In the genomic region with DNA sequence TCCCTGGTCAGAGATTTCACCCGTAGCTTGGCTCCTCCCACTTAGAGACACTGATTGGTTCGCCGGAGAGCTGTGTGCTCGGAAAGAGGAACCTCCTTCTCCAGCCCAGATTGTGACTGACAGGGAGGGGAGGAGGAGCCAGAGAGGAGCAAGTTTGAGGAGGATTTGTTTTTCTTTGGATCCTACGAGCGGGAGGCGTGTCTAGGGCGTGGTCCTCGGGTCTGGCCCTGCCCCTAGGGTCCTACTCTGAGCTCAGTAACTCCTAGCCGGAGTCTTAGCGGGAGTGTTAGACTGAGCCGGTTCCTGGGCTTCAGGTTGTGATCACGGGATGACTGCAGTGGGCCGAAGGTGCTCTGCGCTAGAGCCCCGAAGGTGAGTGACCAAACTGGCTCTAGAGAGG, we compare ENCODE assay signal across 8 mouse cellular contexts. TPM values are rescaled to one million over a fixed set of nuclear protein-coding genes. Genes with fewer than 3 reads are reported as not detected.
DNase-seq lines count a peak whose midpoint lies in the region; ATAC-seq and TF ChIP-seq lines count a peak whose summit lies in the region.

No protein-coding gene starts in this region.

- H3K4me1 ChIP-seq in brown adipose tissue, adult 24 weeks (ENCODE audit: control insufficient read depth, insufficient read depth, insufficient read length, low read length): peaks cover 6% of the 10 kb centered on the region; the same call in 1 of the 2 replicates
- H3K4me1 ChIP-seq in heart, embryonic 14.5 days (ENCODE audit: control insufficient read depth in 2 of 2, insufficient read depth in 2 of 2, low read length in 2 of 2): peaks cover 6 to 13% of the 10 kb centered on the region in 2 experiments
- peaks cover 0 to 4% of the 10 kb centered on the region in 2 experiments; a peak in 1 of 4 replicates for H3K4me1 ChIP-seq in liver, embryonic 14.5 days (replicated peaks; ENCODE audit: control insufficient read depth in 2 of 2, insufficient read depth in 2 of 2, low read length in 1 of 2)
- peaks cover 3% of the 10 kb centered on the region; the same call in 1 of the 2 replicates for H3K4me1 ChIP-seq in neural tube, embryonic 11.5 days (ENCODE audit: control insufficient read depth, insufficient read depth, low read length)
- H3K4me1 ChIP-seq in stomach, postnatal 0 days (replicated peaks; ENCODE audit: control insufficient read depth, insufficient read depth): no peaks in the 10 kb centered on the region

- TF ChIP-seq CTCF in liver, embryonic 14.5 days (IDR thresholded peaks at IDR 0.05; ENCODE audit: low read depth): no peak
- TF ChIP-seq CTCF in stomach, postnatal 0 days (IDR thresholded peaks at IDR 0.05; ENCODE audit: low read depth): no peak

- H3K36me3 ChIP-seq in heart, embryonic 14.5 days (ENCODE audit: control insufficient read depth, insufficient read depth, low read length): no peaks in the 10 kb centered on the region
- no peaks in the 10 kb centered on the region for H3K36me3 ChIP-seq in liver, embryonic 14.5 days (replicated peaks; ENCODE audit: control insufficient read depth, insufficient read depth, low read depth)
- no peaks in the 10 kb centered on the region for H3K36me3 ChIP-seq in neural tube, embryonic 11.5 days (ENCODE audit: control insufficient read depth, insufficient read depth, low read length)
- H3K36me3 ChIP-seq in stomach, postnatal 0 days (ENCODE audit: control insufficient read depth, insufficient read depth, low read length): no peaks in the 10 kb centered on the region

- H3K27me3 ChIP-seq in heart, embryonic 14.5 days (ENCODE audit: control insufficient read depth, insufficient read depth, low read length): no peaks in the 10 kb centered on the region
- no peaks in the 10 kb centered on the region for H3K27me3 ChIP-seq in liver, embryonic 14.5 days (ENCODE audit: control insufficient read depth, insufficient read depth, low read length)
- H3K27me3 ChIP-seq in neural tube, embryonic 11.5 days (ENCODE audit: control insufficient read depth, insufficient read depth, low read length): no peaks in the 10 kb centered on the region
- no peaks in the 10 kb centered on the region for H3K27me3 ChIP-seq in stomach, postnatal 0 days (ENCODE audit: control insufficient read depth, insufficient read depth, low read length)

- peak overlapping the region; percentile 95 for H3K27ac ChIP-seq in brown adipose tissue, adult 24 weeks (replicated peaks; ENCODE audit: low read depth, low read length)
- peak overlapping the region; percentile 20 to 46; a peak in 3 of 4 replicates for H3K27ac ChIP-seq in heart, embryonic 14.5 days (replicated peaks in 1 of 2; ENCODE audit: control insufficient read depth in 1 of 2, insufficient read depth in 1 of 2, low read depth in 2 of 2, low read length in 2 of 2)
- H3K27ac ChIP-seq in liver, embryonic 14.5 days: no peak overlapping the region
- H3K27ac ChIP-seq in neural tube, embryonic 11.5 days (ENCODE audit: low read depth, low read length): no peak overlapping the region
- H3K27ac ChIP-seq in stomach, postnatal 0 days (replicated peaks): peak overlapping the region; percentile 70

- peak overlapping the region; percentile 66 for H3K4me3 ChIP-seq in brown adipose tissue, adult 24 weeks (ENCODE audit: insufficient read depth, low read depth, low read length)
- peak overlapping the region; percentile 30 to 53 for H3K4me3 ChIP-seq in heart, embryonic 14.5 days (ENCODE audit: control insufficient read depth in 1 of 2, insufficient read depth in 1 of 2, low read depth in 1 of 2, low read length in 2 of 2)
- peak overlapping the region; percentile 29 to 39; a peak in 3 of 4 replicates for H3K4me3 ChIP-seq in liver, embryonic 14.5 days (ENCODE audit: insufficient read depth in 1 of 2, low read depth in 2 of 2, low read length in 2 of 2)
- H3K4me3 ChIP-seq in neural tube, embryonic 11.5 days (ENCODE audit: low read depth, low read length): no peak overlapping the region; the same call in 1 of the 2 replicates
- H3K4me3 ChIP-seq in stomach, postnatal 0 days (ENCODE audit: low read depth, low read length): peak overlapping the region; percentile 34

- under 1% methylated on average over 16 of the region's 16 CpGs for WGBS in heart, embryonic 14.5 days
- 6% methylated on average over 16 of the region's 16 CpGs for WGBS in liver, embryonic 14.5 days (ENCODE audit: insufficient replicate concordance)
- 2% methylated on average over 16 of the region's 16 CpGs for WGBS in neural tube, embryonic 11.5 days
- under 1% methylated on average over 16 of the region's 16 CpGs for WGBS in stomach, postnatal 0 days

- no peaks in the 10 kb centered on the region for H3K9me3 ChIP-seq in heart, embryonic 14.5 days (ENCODE audit: control insufficient read depth, low read length)
- no peaks in the 10 kb centered on the region for H3K9me3 ChIP-seq in liver, embryonic 14.5 days (ENCODE audit: control insufficient read depth, low read length)
- H3K9me3 ChIP-seq in neural tube, embryonic 11.5 days (ENCODE audit: control insufficient read depth, low read length): no peaks in the 10 kb centered on the region
- H3K9me3 ChIP-seq in stomach, postnatal 0 days (ENCODE audit: control insufficient read depth, low read length): no peaks in the 10 kb centered on the region

- ATAC-seq in heart, embryonic 14.5 days (ENCODE audit: insufficient number of reproducible peaks, insufficient read depth, low FRiP score, low read depth): peak; percentile 96
- ATAC-seq in liver, embryonic 14.5 days (ENCODE audit: insufficient read depth): peak; percentile 88
- ATAC-seq in neural tube, embryonic 11.5 days (ENCODE audit: insufficient read depth, low FRiP score, low TSS enrichment): peak; percentile 93
- ATAC-seq in stomach, postnatal 0 days (ENCODE audit: low FRiP score, low TSS enrichment): peak; percentile 94

- peak; percentile 78 for DNase-seq in CD4-positive helper T cell, adult 2 months (ENCODE audit: low read depth, low spot score)
- peak; percentile 84 for DNase-seq in fibroblast of lung, adult 2 months (ENCODE audit: low read depth)
- peak; percentile 97 to 98 for DNase-seq in kidney, postnatal 25 days
- DNase-seq in liver, embryonic 14.5 days (ENCODE audit: low read depth in 3 of 3, low spot score in 3 of 3): peak; percentile 69 to 77 (median 73)
- DNase-seq in neural tube, embryonic 11.5 days (ENCODE audit: low spot score): peak; percentile 93
- peak; percentile 90 for DNase-seq in stomach, postnatal 0 days (ENCODE audit: low spot score)

- no peak for TF ChIP-seq EP300 in liver, embryonic 14.5 days (IDR thresholded peaks at IDR 0.05; ENCODE audit: low read depth)
- no peak for TF ChIP-seq EP300 in stomach, postnatal 0 days (optimal IDR thresholded peaks at IDR 0.05)

- H3K4me2 ChIP-seq in heart, embryonic 14.5 days (ENCODE audit: low read length): peak overlapping the region; percentile 48
- peak overlapping the region; percentile 54 for H3K4me2 ChIP-seq in liver, embryonic 14.5 days (ENCODE audit: low read depth)
- H3K4me2 ChIP-seq in neural tube, embryonic 11.5 days (ENCODE audit: low read depth): peak overlapping the region; percentile 42
- H3K4me2 ChIP-seq in stomach, postnatal 0 days (replicated peaks; ENCODE audit: low read depth): peak overlapping the region; percentile 53

- H3K9ac ChIP-seq in heart, embryonic 14.5 days (ENCODE audit: low read length): peak overlapping the region; percentile 45
- H3K9ac ChIP-seq in liver, embryonic 14.5 days (replicated peaks): no peak overlapping the region
- H3K9ac ChIP-seq in neural tube, embryonic 11.5 days (ENCODE audit: low read length): peak overlapping the region; percentile 47; the same call in 1 of the 2 replicates
- peak overlapping the region; percentile 47 for H3K9ac ChIP-seq in stomach, postnatal 0 days (ENCODE audit: low read length)

RNA-seq across cellular contexts. Expression of a gene that starts 6.6 kb away (rescaled TPM):
- 4.4 and 6.3 TPM in 2 replicates for polyA plus RNA-seq in brown adipose tissue, adult 24 weeks (2012; ENCODE audit: insufficient read depth, insufficient read length, missing spikeins)
- 23.7 and 27.7 TPM in 2 replicates for polyA plus RNA-seq in heart, embryonic 14.5 days (2014; fragmentation: Nextera tagmentation; extraction: Ambion mirVana)
- polyA plus RNA-seq in liver, embryonic 14.5 days (2012; rRNA removed): 4.7 and 5.8 TPM in 2 replicates
- polyA plus RNA-seq in liver, embryonic 14.5 days (2014; fragmentation: Nextera tagmentation; extraction: Ambion mirVana): 3.5 and 5.1 TPM in 2 replicates
- 30.6 TPM in 2 replicates for polyA plus RNA-seq in neural tube, embryonic 11.5 days (2014; fragmentation: Nextera tagmentation; extraction: Ambion mirVana)
- 7.7 and 8.4 TPM in 2 replicates for polyA plus RNA-seq in stomach, postnatal 0 days (2015; fragmentation: Nextera tagmentation; extraction: Ambion mirVana)

RNA-seq across cellular contexts. Expression of a gene that starts 13.4 kb away (rescaled TPM):
- not detected in 2 replicates for polyA plus RNA-seq in brown adipose tissue, adult 24 weeks (2012; ENCODE audit: insufficient read depth, insufficient read length, missing spikeins)
- polyA plus RNA-seq in heart, embryonic 14.5 days (2014; fragmentation: Nextera tagmentation; extraction: Ambion mirVana): 0.68 TPM in 1 of 2 replicates, not detected in the other
- polyA plus RNA-seq in liver, embryonic 14.5 days (2012; rRNA removed): 0.07 TPM in 1 of 2 replicates, not detected in the other
- not detected in 2 replicates for polyA plus RNA-seq in liver, embryonic 14.5 days (2014; fragmentation: Nextera tagmentation; extraction: Ambion mirVana)
- polyA plus RNA-seq in neural tube, embryonic 11.5 days (2014; fragmentation: Nextera tagmentation; extraction: Ambion mirVana): 2.1 and 2.2 TPM in 2 replicates
- not detected in 2 replicates for polyA plus RNA-seq in stomach, postnatal 0 days (2015; fragmentation: Nextera tagmentation; extraction: Ambion mirVana)

RNA-seq across cellular contexts. Expression of a gene that starts 14.6 kb away (rescaled TPM):
- polyA plus RNA-seq in brown adipose tissue, adult 24 weeks (2012; ENCODE audit: insufficient read depth, insufficient read length, missing spikeins): 27.3 and 27.6 TPM in 2 replicates
- 44.5 and 45.3 TPM in 2 replicates for polyA plus RNA-seq in heart, embryonic 14.5 days (2014; fragmentation: Nextera tagmentation; extraction: Ambion mirVana)
- polyA plus RNA-seq in liver, embryonic 14.5 days (2012; rRNA removed): 53.9 and 60.7 TPM in 2 replicates
- 36.5 and 42.0 TPM in 2 replicates for polyA plus RNA-seq in liver, embryonic 14.5 days (2014; fragmentation: Nextera tagmentation; extraction: Ambion mirVana)
- polyA plus RNA-seq in neural tube, embryonic 11.5 days (2014; fragmentation: Nextera tagmentation; extraction: Ambion mirVana): 82.4 and 84.6 TPM in 2 replicates
- 55.8 and 57.8 TPM in 2 replicates for polyA plus RNA-seq in stomach, postnatal 0 days (2015; fragmentation: Nextera tagmentation; extraction: Ambion mirVana)

RNA-seq across cellular contexts. Expression of a gene that starts 23.5 kb away (rescaled TPM):
- polyA plus RNA-seq in brown adipose tissue, adult 24 weeks (2012; ENCODE audit: insufficient read depth, insufficient read length, missing spikeins): 2.8 and 2.9 TPM in 2 replicates
- polyA plus RNA-seq in heart, embryonic 14.5 days (2014; fragmentation: Nextera tagmentation; extraction: Ambion mirVana): 12.1 and 12.2 TPM in 2 replicates
- polyA plus RNA-seq in liver, embryonic 14.5 days (2012; rRNA removed): 45.3 and 51.0 TPM in 2 replicates
- polyA plus RNA-seq in liver, embryonic 14.5 days (2014; fragmentation: Nextera tagmentation; extraction: Ambion mirVana): 21.6 and 25.7 TPM in 2 replicates
- 18.0 and 19.4 TPM in 2 replicates for polyA plus RNA-seq in neural tube, embryonic 11.5 days (2014; fragmentation: Nextera tagmentation; extraction: Ambion mirVana)
- 15.1 and 17.3 TPM in 2 replicates for polyA plus RNA-seq in stomach, postnatal 0 days (2015; fragmentation: Nextera tagmentation; extraction: Ambion mirVana)

RNA-seq across cellular contexts. Expression of a gene that starts 29.6 kb away (rescaled TPM):
- 16.8 and 17.6 TPM in 2 replicates for polyA plus RNA-seq in brown adipose tissue, adult 24 weeks (2012; ENCODE audit: insufficient read depth, insufficient read length, missing spikeins)
- 38.0 and 42.7 TPM in 2 replicates for polyA plus RNA-seq in heart, embryonic 14.5 days (2014; fragmentation: Nextera tagmentation; extraction: Ambion mirVana)
- polyA plus RNA-seq in liver, embryonic 14.5 days (2012; rRNA removed): 21.2 and 30.7 TPM in 2 replicates
- polyA plus RNA-seq in liver, embryonic 14.5 days (2014; fragmentation: Nextera tagmentation; extraction: Ambion mirVana): 25.2 and 28.1 TPM in 2 replicates
- polyA plus RNA-seq in neural tube, embryonic 11.5 days (2014; fragmentation: Nextera tagmentation; extraction: Ambion mirVana): 59.7 and 63.1 TPM in 2 replicates
- 45.9 and 50.3 TPM in 2 replicates for polyA plus RNA-seq in stomach, postnatal 0 days (2015; fragmentation: Nextera tagmentation; extraction: Ambion mirVana)

Comparison
In these comparisons a context has a peak if more than half of its experiments do, and no peak if none do; other contexts are left out.
1. H3K27ac ChIP-seq: peak in brown adipose tissue, adult 24 weeks (single experiment), heart, embryonic 14.5 days (2 of 2) and stomach, postnatal 0 days (single experiment); none in liver, embryonic 14.5 days (single experiment) and neural tube, embryonic 11.5 days (single experiment).
2. Peak in every context shown above with its lines, with median percentiles within 50 percentile points of each other: DNase-seq, ATAC-seq and H3K4me2 ChIP-seq.